Mouse (Mus musculus) adrenal gland, postnatal 0 days (tissue): ENCODE measurements around the gene Plac9b. TPM values are rescaled to one million over a fixed set of nuclear protein-coding genes. Genes with fewer than 3 reads are reported as not detected.

Source experiments
- polyA plus RNA-seq: library from polyadenylated mRNA; unstranded; fragments of >200 nt; fragmentation: Nextera tagmentation; extraction: Ambion mirVana; gene quantifications from 2 replicates; pipeline ENCODE4 v1.2.1, GENCODE M21; 2015

Plac9b gene
- polyA plus RNA-seq, result 131 and 280 TPM in 2 replicates

GRCm38 (mm10) chr14:26182380-26182779 is at the start of gene Plac9b:
Plac9b (minus strand) TSS chr14:26182480.

GRCm38 (mm10) chr14:26206926-26207247 is 24.6 kb upstream of the Plac9b start, which contains the start of gene Tmem254b:
Tmem254b (minus strand) TSS chr14:26207041.

GRCm38 (mm10) chr14:26118150-26118549 is 64.1 kb downstream of the Plac9b start, which contains the start of gene Duxbl2:
Duxbl2 (plus strand) TSS chr14:26118349.

Other genes starting within 250 kb of the Plac9b start
- not detected in 2 replicates for gene Cphx1, start 244.2 kb downstream of the Plac9b start, polyA plus RNA-seq
- gene Duxbl1, start 203.9 kb downstream of the Plac9b start, polyA plus RNA-seq, result 0.76 and 0.97 TPM in 2 replicates
- 99.0 and 234 TPM in 2 replicates for gene Gm9780, start 139.8 kb downstream of the Plac9b start, polyA plus RNA-seq
- 26.4 and 33.1 TPM in 2 replicates for gene Tmem254c, start 115.1 kb downstream of the Plac9b start, polyA plus RNA-seq
- gene Cphx2, start 101.0 kb downstream of the Plac9b start, polyA plus RNA-seq, result not detected in 2 replicates
- 0.11 TPM in 1 of 2 replicates, not detected in the other for gene Cphx3, start 100.2 kb downstream of the Plac9b start, polyA plus RNA-seq
- not detected in 2 replicates for gene Duxbl2, start 64.1 kb downstream of the Plac9b start, polyA plus RNA-seq
- 24.7 and 25.0 TPM in 2 replicates for gene Tmem254b, start 24.6 kb upstream of the Plac9b start, polyA plus RNA-seq
- 0.81 and 1.5 TPM in 2 replicates for gene Duxbl3, start 75.5 kb upstream of the Plac9b start, polyA plus RNA-seq